Mouse (Mus musculus) neural tube, embryonic 15.5 days (tissue): ENCODE results near the gene Gm379. TPM values are rescaled to one million over a fixed set of nuclear protein-coding genes. Genes with fewer than 3 reads are reported as not detected.

Source experiments
- ATAC-seq: fragments of 200-750 bp; cut with Nextera tagmentation; 2 replicates; pipeline ENCODE4 v1.8.0; 2017; ENCODE audit warnings: mild to moderate bottlenecking, moderate TSS enrichment, moderate library complexity; ENCODE audit not compliant: low FRiP score
- H3K27ac ChIP-seq: fragments of 300-500 bp; sonication (generic); replicated peaks from 2 replicates; pipeline ENCODE4 v1.5.1; 2015; ENCODE audit warnings: mild to moderate bottlenecking, inconsistent platforms
- H3K27me3 ChIP-seq: fragments of 300-500 bp; sonication (generic); replicated peaks from 2 replicates; pipeline ENCODE4 v1.6.1; 2015; ENCODE audit warnings: inconsistent platforms
- H3K36me3 ChIP-seq: fragments of 300-500 bp; sonication (generic); 2 replicates; pipeline ENCODE4 v1.6.1; 2015; ENCODE audit warnings: inconsistent platforms
- H3K4me1 ChIP-seq: fragments of 300-500 bp; sonication (generic); 2 replicates; pipeline ENCODE4 v1.6.1; 2015; ENCODE audit warnings: inconsistent platforms
- H3K4me2 ChIP-seq: fragments of 300-500 bp; sonication (generic); 2 replicates; pipeline ENCODE4 v1.6.1; 2015; ENCODE audit warnings: inconsistent platforms, mild to moderate bottlenecking, moderate library complexity
- H3K4me3 ChIP-seq: fragments of 300-500 bp; sonication (generic); replicated peaks from 2 replicates; pipeline ENCODE4 v1.5.1; 2015; ENCODE audit warnings: mild to moderate bottlenecking, inconsistent platforms
- H3K9ac ChIP-seq: fragments of 300-500 bp; sonication (generic); replicated peaks from 2 replicates; pipeline ENCODE4 v1.6.1; 2015; ENCODE audit warnings: mild to moderate bottlenecking, inconsistent platforms
- H3K9me3 ChIP-seq: fragments of 300-500 bp; sonication (generic); replicated peaks from 2 replicates; pipeline ENCODE4 v1.6.1; 2016; ENCODE audit warnings: inconsistent platforms
- WGBS: fragments of 180-500 bp; shearing (Covaris S2); methylation state at CpG from one replicate; pipeline ENCODE4 v1.1.7; 2015; ENCODE audit warnings: mixed read lengths; 5-methylcytosine and 5-hydroxymethylcytosine counted together
- polyA plus RNA-seq: library from polyadenylated mRNA; unstranded; fragments of >200 nt; fragmentation: Nextera tagmentation; extraction: Ambion mirVana; gene quantifications from 2 replicates; pipeline ENCODE4 v1.2.1, GENCODE M21; 2015

Gm379 gene
- polyA plus RNA-seq, result not detected in 2 replicates

DNA sequence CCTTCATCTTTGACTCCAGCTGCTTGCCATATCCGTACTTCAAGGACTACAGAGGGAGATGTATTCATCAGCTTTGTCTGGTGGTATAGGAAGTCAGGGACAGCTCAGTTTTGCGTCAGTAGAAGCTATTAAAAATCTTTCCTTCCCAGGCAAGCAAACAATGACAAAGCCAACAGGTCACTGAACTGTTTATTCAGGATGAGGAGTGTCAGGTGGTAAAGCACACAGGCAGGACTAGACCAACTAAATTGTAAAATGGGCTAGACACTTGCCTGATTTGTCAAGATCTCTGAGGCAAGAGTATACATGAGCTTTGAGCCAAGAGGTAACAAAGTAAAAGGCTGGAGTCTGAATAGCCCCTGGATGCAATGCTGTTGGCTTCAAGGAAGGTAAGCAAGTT lies at the start of gene Gm379:
Gene Gm379, minus strand, starts transcription at position 7 of the 400 bp plus-strand sequence.
- no peaks in the 10 kb centered on the region for H3K4me1 ChIP-seq
- no peak for ATAC-seq
- H3K9ac ChIP-seq, result no peak within 1 kb of the TSS
- H3K27me3 ChIP-seq, result no peaks in the 10 kb centered on the region
- WGBS, result 77% methylated on average over 2 of the region's 2 CpGs
- H3K27ac ChIP-seq, result no peak within 1 kb of the TSS
- no peak within 1 kb of the TSS for H3K4me3 ChIP-seq
- H3K4me2 ChIP-seq, result no peak within 1 kb of the TSS
- no peaks in the 10 kb centered on the region for H3K36me3 ChIP-seq
- H3K9me3 ChIP-seq, result no peaks in the 10 kb centered on the region

DNA sequence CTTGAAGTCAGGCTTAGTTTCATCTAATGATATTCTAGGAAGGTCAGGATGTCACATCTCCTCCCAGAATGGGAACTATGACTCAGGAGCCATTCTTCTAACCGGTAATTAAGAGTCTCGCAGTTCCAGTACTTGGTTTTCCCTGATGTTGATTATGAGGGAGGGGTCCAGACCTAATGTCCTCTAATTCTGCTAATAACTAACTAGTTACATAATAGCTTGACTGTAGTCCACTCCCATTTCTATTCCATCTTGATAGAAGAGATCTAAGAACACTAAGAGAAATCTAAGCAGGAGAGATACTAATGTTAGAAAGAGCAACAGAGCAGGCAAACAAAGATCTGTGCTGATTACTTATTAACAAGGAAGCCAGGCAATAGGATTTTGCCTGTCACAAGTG lies 39.6 kb upstream of the Gm379 start:
- no peak overlapping the region for H3K4me2 ChIP-seq
- no peak for ATAC-seq
- H3K27me3 ChIP-seq, result no peaks in the 10 kb centered on the region
- no peak overlapping the region for H3K4me3 ChIP-seq
- no peaks in the 10 kb centered on the region for H3K36me3 ChIP-seq
- 67% methylated on average over 2 of the region's 2 CpGs for WGBS
- no peak overlapping the region for H3K27ac ChIP-seq
- no peaks in the 10 kb centered on the region for H3K4me1 ChIP-seq
- no peaks in the 10 kb centered on the region for H3K9me3 ChIP-seq
- H3K9ac ChIP-seq, result no peak overlapping the region

DNA sequence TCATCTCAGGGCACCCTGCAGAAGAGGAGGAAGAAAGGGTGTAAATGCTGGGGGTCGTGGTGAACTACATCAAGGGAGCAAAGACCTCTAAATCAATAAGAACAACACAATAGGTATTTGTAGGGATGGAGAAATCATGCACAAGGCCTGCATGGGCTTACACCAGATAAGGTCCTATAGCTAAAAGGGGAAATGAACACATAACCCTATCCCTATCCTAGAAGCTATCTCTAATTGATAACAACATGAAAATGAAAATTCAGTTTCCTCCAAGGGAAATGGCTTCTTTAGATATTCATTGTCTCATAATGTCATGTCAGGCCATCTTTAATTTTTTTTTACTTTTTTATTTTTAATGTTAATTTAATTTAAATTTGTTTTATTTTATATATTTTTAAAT lies 4.2 kb upstream of the Gm379 start:
- Histone ChIP-seq H3K27ac (no peak overlapping the region), H3K36me3 (no peaks in the 10 kb centered on the region), H3K4me3 (no peak overlapping the region), H3K9ac (no peak overlapping the region), H3K9me3 (no peaks in the 10 kb centered on the region), H3K27me3 (no peaks in the 10 kb centered on the region), H3K4me1 (no peaks in the 10 kb centered on the region), H3K4me2 (no peak overlapping the region)
- whole genome bisulfite sequencing, result 47% methylated on average over 1 of the region's 1 CpGs
- no peak for ATAC-seq

DNA sequence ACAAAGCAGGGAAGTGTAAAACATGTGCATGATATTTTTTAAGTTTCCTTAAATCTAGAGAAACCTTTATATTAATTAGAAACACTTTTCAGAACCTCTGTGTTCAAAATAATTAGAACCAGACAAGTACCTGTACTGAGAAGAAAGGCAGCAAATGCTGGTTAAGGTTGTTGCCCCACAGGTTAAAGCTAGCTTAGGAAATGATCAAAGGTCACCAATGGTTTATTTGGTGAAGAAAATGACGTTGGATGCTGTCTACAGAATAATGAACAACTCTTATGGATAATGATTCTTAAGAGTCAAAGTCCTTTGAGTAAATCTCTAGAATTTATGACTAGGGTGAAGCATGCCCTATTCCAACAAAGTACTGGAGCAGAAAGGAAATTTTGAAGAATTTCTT lies 42.7 kb downstream of the Gm379 start:
- H3K27ac ChIP-seq, result no peak overlapping the region
- H3K9me3 ChIP-seq, result no peaks in the 10 kb centered on the region
- no peak overlapping the region for H3K4me3 ChIP-seq
- H3K27me3 ChIP-seq, result no peaks in the 10 kb centered on the region
- WGBS, result 43% methylated on average over 1 of the region's 1 CpGs
- H3K4me1 ChIP-seq, result no peaks in the 10 kb centered on the region
- ATAC-seq, result no peak
- H3K36me3 ChIP-seq, result no peaks in the 10 kb centered on the region
- no peak overlapping the region for H3K9ac ChIP-seq
- H3K4me2 ChIP-seq, result no peak overlapping the region

DNA sequence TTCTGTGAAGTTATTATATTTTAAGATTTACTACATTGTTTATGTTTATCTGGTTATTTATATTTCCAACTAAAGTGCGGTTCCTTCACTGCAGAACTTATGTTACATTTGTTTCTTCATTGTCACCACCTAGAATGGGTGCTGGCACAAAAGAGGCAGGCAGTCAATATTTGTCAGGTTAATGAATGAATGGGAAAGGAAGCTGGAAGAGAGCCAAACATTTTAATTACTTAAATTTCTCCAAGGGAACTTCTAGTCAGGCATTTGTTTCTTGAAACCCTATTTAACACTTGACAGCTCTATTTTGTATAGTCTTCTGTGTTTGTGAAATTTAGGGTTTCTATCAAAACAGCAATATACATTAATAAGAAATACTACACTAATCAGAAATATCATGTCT lies 43.8 kb downstream of the Gm379 start:
- Histone ChIP-seq H3K36me3 (no peaks in the 10 kb centered on the region), H3K27me3 (no peaks in the 10 kb centered on the region), H3K4me1 (no peaks in the 10 kb centered on the region), H3K4me2 (no peak overlapping the region), H3K27ac (no peak overlapping the region), H3K4me3 (no peak overlapping the region), H3K9ac (no peak overlapping the region), H3K9me3 (no peaks in the 10 kb centered on the region)
- 59% methylated on average over 1 of the region's 1 CpGs for WGBS
- no peak for ATAC-seq

Other genes starting within 250 kb of the Gm379 start
- 2.1 and 2.4 TPM in 2 replicates for gene Brwd3, start 169.5 kb upstream of the Gm379 start, polyA plus RNA-seq